Mouse (Mus musculus) spleen, adult 2 months (tissue): ENCODE measurements at regions not wholly inside any gene's neighbourhood (a gene's known extent, or its start where the extent isn't known, plus 50 kb on each side); places are given as distances from the start of the nearest gene placed in this dataset.

Experiments
- CTCF ChIP-seq: fragments of 200-500 bp; IDR thresholded peaks from 2 replicates; pipeline ENCODE4 v1.5.1; 2011; ENCODE audit warnings: mild to moderate bottlenecking, inconsistent platforms; ENCODE audit not compliant: insufficient read depth, insufficient read length, insufficient replicate concordance; ENCODE audit errors: extremely low read depth
- POLR2A ChIP-seq: fragments of 200-500 bp; IDR thresholded peaks from 2 replicates; pipeline ENCODE4 v1.6.1; 2011; ENCODE audit warnings: low read depth, low read length, inconsistent platforms

DNA sequence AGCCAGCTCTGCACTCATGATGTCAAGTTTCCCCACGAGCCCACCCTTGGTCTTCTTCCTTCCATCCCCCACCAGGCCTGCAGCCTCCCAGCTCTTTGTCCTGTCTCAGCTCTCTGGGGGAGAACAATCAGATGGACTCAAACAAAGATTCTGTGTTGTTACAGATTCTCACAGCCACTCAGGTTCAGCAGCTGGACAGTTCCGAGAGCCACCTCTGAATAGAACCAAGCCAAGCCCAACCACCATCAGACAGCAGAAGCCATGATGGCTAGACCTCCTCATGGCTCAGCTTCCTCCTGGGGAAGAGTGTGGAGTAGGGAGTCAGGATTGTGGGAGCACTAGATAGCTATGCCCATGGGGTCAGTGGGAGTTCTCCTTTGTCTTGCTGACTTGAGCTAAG lies 184.5 kb downstream of the Qk start:
- TF ChIP-seq CTCF (no peak), POLR2A (no peak)
